Mouse (Mus musculus) midbrain, postnatal 0 days (tissue): ENCODE data around the gene Naif1. TPM values are rescaled to one million over a fixed set of nuclear protein-coding genes. Genes with fewer than 3 reads are reported as not detected.

Experiments used
- ATAC-seq: fragments of 200-750 bp; cut with Nextera tagmentation; 2 replicates; pipeline ENCODE4 v1.8.0; 2017; ENCODE audit warnings: moderate number of reproducible peaks, mild to moderate bottlenecking, moderate TSS enrichment, moderate library complexity; ENCODE audit not compliant: low FRiP score
- DNase-seq: peaks from one replicate; pipeline ENCODE4 v3.0.0-alpha.2; 2015; ENCODE audit warnings: low spot score
- H3K27ac ChIP-seq: fragments of 300-500 bp; sonication (generic); 2 replicates; pipeline ENCODE4 v1.5.1; 2014; ENCODE audit warnings: low read depth, mild to moderate bottlenecking, low read length, mixed read lengths
- H3K27me3 ChIP-seq: fragments of 300-500 bp; sonication (generic); 2 replicates; pipeline ENCODE4 v1.6.1; 2014; ENCODE audit warnings: low read length, control low read depth, mixed read lengths; ENCODE audit not compliant: insufficient read depth
- H3K36me3 ChIP-seq: fragments of 300-500 bp; sonication (generic); 2 replicates; pipeline ENCODE4 v1.6.1; 2014; ENCODE audit warnings: low read length, control low read depth, mixed read lengths; ENCODE audit not compliant: insufficient read depth
- H3K4me1 ChIP-seq: fragments of 300-500 bp; sonication (generic); 2 replicates; pipeline ENCODE4 v1.6.1; 2014; ENCODE audit warnings: mild to moderate bottlenecking, control low read depth, antibody characterized with exemption, low read length, mixed read lengths; ENCODE audit not compliant: insufficient read depth
- H3K4me2 ChIP-seq: fragments of 300-500 bp; sonication (generic); 2 replicates; pipeline ENCODE4 v1.6.1; 2014; ENCODE audit warnings: low read depth, mild to moderate bottlenecking, low read length, mixed read lengths; ENCODE audit not compliant: poor library complexity, severe bottlenecking
- H3K4me3 ChIP-seq: fragments of 300-500 bp; sonication (generic); 2 replicates; pipeline ENCODE4 v1.5.1; 2014; ENCODE audit warnings: low read depth, mild to moderate bottlenecking, low read length, moderate library complexity
- H3K9ac ChIP-seq: fragments of 300-500 bp; sonication (generic); replicated peaks from 2 replicates; pipeline ENCODE4 v1.6.1; 2014; ENCODE audit warnings: mild to moderate bottlenecking, low read length, moderate library complexity, mixed read lengths; ENCODE audit not compliant: poor library complexity, severe bottlenecking
- H3K9me3 ChIP-seq: fragments of 300-500 bp; sonication (generic); 2 replicates; pipeline ENCODE4 v1.6.1; 2016; ENCODE audit warnings: low read length, control low read depth
- CTCF ChIP-seq: IDR thresholded peaks from 2 replicates; pipeline ENCODE4 v1.5.1; 2016; ENCODE audit warnings: antibody characterized with exemption, mild to moderate bottlenecking
- WGBS: fragments of 180-500 bp; shearing (Covaris S2); extraction: QIAGEN DNeasy Blood & Tissue Kit; methylation state at CpG from one replicate; pipeline ENCODE4 v1.1.7; 2014; 5-methylcytosine and 5-hydroxymethylcytosine counted together
- polyA plus RNA-seq: library from polyadenylated mRNA; unstranded; fragments of >200 nt; fragmentation: Nextera tagmentation; extraction: Ambion mirVana; gene quantifications from 2 replicates; pipeline ENCODE4 v1.2.1, GENCODE M21; 2015
- total RNA-seq: library from RNA; depleted of rRNA; stranded (reverse); fragments of >200 nt; gene quantifications from 2 replicates; pipeline ENCODE4 v1.2.3, GENCODE M21; 2014; rRNA removed

Gene Naif1
- total and polyA plus RNA-seq, 2 experiments from 2014 or later: 3.0 to 3.2 TPM

DNA sequence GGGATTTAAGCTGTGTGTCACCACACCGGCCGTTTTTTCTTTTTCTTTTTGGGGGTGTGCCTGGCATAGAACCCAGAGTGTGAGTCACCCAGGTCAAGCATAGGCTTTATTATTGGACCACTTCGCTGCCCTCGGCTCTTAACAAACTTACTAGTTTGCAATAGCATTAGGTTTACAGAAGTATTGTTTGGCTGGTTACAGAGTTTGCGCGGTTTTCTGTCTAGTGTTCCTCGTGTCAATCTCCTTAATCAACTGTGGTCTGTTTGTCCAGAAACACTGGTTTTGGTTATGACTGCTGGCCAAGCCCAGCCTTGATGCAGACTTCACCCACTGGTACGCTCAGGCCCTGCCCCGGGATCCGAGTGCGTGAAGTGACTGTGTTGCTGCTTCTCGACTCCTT lies 52.6 kb downstream of the Naif1 start:
- no peak overlapping the region for H3K4me2 ChIP-seq
- no peak for DNase-seq
- H3K4me3 ChIP-seq: no peak overlapping the region
- ATAC-seq: no peak
- no peaks in the 10 kb centered on the region for H3K27me3 ChIP-seq
- TF ChIP-seq CTCF: no peak
- no peak overlapping the region for H3K27ac ChIP-seq
- no peaks in the 10 kb centered on the region for H3K9me3 ChIP-seq
- WGBS: 89% methylated on average over 12 of the region's 12 CpGs
- H3K4me1 ChIP-seq: no peaks in the 10 kb centered on the region
- no peak overlapping the region for H3K9ac ChIP-seq
- no peaks in the 10 kb centered on the region for H3K36me3 ChIP-seq

DNA sequence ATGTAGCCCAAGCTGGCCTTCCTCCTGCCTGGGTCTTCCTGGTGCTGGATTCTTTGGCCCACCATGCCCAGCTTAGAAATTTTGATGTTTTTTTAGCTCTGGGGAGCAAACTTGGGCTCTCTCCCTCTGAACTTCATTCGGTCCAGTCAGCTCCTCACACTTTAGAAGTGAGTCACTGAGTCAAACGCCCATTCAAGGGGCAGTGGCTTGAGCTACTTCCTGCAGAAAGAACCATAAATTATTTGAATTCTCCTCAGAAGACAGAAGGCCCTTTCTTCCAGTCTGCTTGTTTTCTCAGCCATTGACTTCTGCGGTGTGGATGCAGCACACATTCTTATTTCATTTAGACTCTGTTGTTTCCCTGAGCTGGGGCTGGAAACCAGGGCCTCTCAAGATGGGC lies 53.3 kb downstream of the Naif1 start:
- ATAC-seq: no peak

GRCm38 (mm10) chr2:32505536-32505935 lies 55.3 kb downstream of the Naif1 start:
- no peaks in the 10 kb centered on the region for H3K4me1 ChIP-seq
- H3K4me3 ChIP-seq: no peak overlapping the region
- no peak overlapping the region for H3K4me2 ChIP-seq
- ATAC-seq: no peak
- no peaks in the 10 kb centered on the region for H3K27me3 ChIP-seq
- no peak overlapping the region for H3K27ac ChIP-seq
- 98% methylated on average over 2 of the region's 2 CpGs for WGBS
- no peaks in the 10 kb centered on the region for H3K9me3 ChIP-seq
- no peak for TF ChIP-seq CTCF
- no peak for DNase-seq
- no peaks in the 10 kb centered on the region for H3K36me3 ChIP-seq
- no peak overlapping the region for H3K9ac ChIP-seq

More for the DNA sequence above, 53.3 kb downstream of the Naif1 start:
- DNase-seq: no peak
- no peaks in the 10 kb centered on the region for H3K4me1 ChIP-seq
- H3K9me3 ChIP-seq: no peaks in the 10 kb centered on the region
- TF ChIP-seq CTCF: no peak
- no peaks in the 10 kb centered on the region for H3K36me3 ChIP-seq
- H3K27ac ChIP-seq: no peak overlapping the region
- no peak overlapping the region for H3K4me3 ChIP-seq
- no peak overlapping the region for H3K9ac ChIP-seq
- WGBS: 80% methylated on average over 3 of the region's 3 CpGs
- H3K27me3 ChIP-seq: no peaks in the 10 kb centered on the region
- H3K4me2 ChIP-seq: no peak overlapping the region

Other genes starting within 250 kb of the Naif1 start
- 48.6 and 48.9 TPM in 2 replicates for gene Pomt1, start 213.9 kb upstream of the Naif1 start, total RNA-seq
- 21.5 and 23.5 TPM in 2 replicates for gene Pomt1, start 213.9 kb upstream of the Naif1 start, polyA plus RNA-seq
- gene Uck1, start 190.3 kb upstream of the Naif1 start, total RNA-seq: 138 and 142 TPM in 2 replicates
- gene Uck1, start 190.3 kb upstream of the Naif1 start, polyA plus RNA-seq: 110 and 121 TPM in 2 replicates
- 57.4 and 68.8 TPM in 2 replicates for gene Golga2, start 163.1 kb upstream of the Naif1 start, total RNA-seq
- 27.7 and 30.1 TPM in 2 replicates for gene Golga2, start 163.1 kb upstream of the Naif1 start, polyA plus RNA-seq
- gene Swi5, start 162.4 kb upstream of the Naif1 start, total RNA-seq: 292 and 375 TPM in 2 replicates
- gene Swi5, start 162.4 kb upstream of the Naif1 start, polyA plus RNA-seq: 463 and 486 TPM in 2 replicates
- gene Ciz1, start 98.1 kb upstream of the Naif1 start, total RNA-seq: 63.7 and 81.8 TPM in 2 replicates
- gene Ciz1, start 98.1 kb upstream of the Naif1 start, polyA plus RNA-seq: 47.3 and 48.8 TPM in 2 replicates
- 170 and 186 TPM in 2 replicates for gene Dnm1, start 97.1 kb upstream of the Naif1 start, total RNA-seq
- gene Dnm1, start 97.1 kb upstream of the Naif1 start, polyA plus RNA-seq: 105 and 107 TPM in 2 replicates
- gene 1110008P14Rik, start 68.5 kb upstream of the Naif1 start, total RNA-seq: 336 and 450 TPM in 2 replicates
- gene 1110008P14Rik, start 68.5 kb upstream of the Naif1 start, polyA plus RNA-seq: 198 and 224 TPM in 2 replicates
- gene Lcn2, start 62.2 kb upstream of the Naif1 start, total RNA-seq: 0.57 TPM in 1 of 2 replicates, not detected in the other
- gene Lcn2, start 62.2 kb upstream of the Naif1 start, polyA plus RNA-seq: 0.35 and 0.44 TPM in 2 replicates
- gene Ptges2, start 54.6 kb upstream of the Naif1 start, total RNA-seq: 33.3 and 41.1 TPM in 2 replicates
- 56.2 and 62.3 TPM in 2 replicates for gene Ptges2, start 54.6 kb upstream of the Naif1 start, polyA plus RNA-seq
- gene Slc25a25, start 988 bp downstream of the Naif1 start, total RNA-seq: 60.6 and 69.2 TPM in 2 replicates
- 52.0 and 53.4 TPM in 2 replicates for gene Slc25a25, start 988 bp downstream of the Naif1 start, polyA plus RNA-seq
- 21.5 and 24.4 TPM in 2 replicates for gene Fam102a, start 84.9 kb downstream of the Naif1 start, total RNA-seq
- gene Fam102a, start 84.9 kb downstream of the Naif1 start, polyA plus RNA-seq: 6.8 and 7.2 TPM in 2 replicates
- 70.0 and 73.3 TPM in 2 replicates for gene Dpm2, start 120.4 kb downstream of the Naif1 start, total RNA-seq
- gene Dpm2, start 120.4 kb downstream of the Naif1 start, polyA plus RNA-seq: 135 and 143 TPM in 2 replicates
- gene Pip5kl1, start 124.3 kb downstream of the Naif1 start, total RNA-seq: 19.3 and 20.0 TPM in 2 replicates
- gene Pip5kl1, start 124.3 kb downstream of the Naif1 start, polyA plus RNA-seq: 16.5 and 26.5 TPM in 2 replicates
- 0.16 and 0.33 TPM in 2 replicates for gene 9430097D07Rik, start 125.2 kb downstream of the Naif1 start, total RNA-seq
- gene 9430097D07Rik, start 125.2 kb downstream of the Naif1 start, polyA plus RNA-seq: 0.69 and 0.82 TPM in 2 replicates
- gene St6galnac4, start 136.6 kb downstream of the Naif1 start, total RNA-seq: 50.9 and 51.1 TPM in 2 replicates
- 38.0 and 38.6 TPM in 2 replicates for gene St6galnac4, start 136.6 kb downstream of the Naif1 start, polyA plus RNA-seq
- 113 and 166 TPM in 2 replicates for gene St6galnac6, start 149.3 kb downstream of the Naif1 start, total RNA-seq
- gene St6galnac6, start 149.3 kb downstream of the Naif1 start, polyA plus RNA-seq: 42.1 and 45.2 TPM in 2 replicates
- 99.6 and 107 TPM in 2 replicates for gene Ak1, start 171.3 kb downstream of the Naif1 start, total RNA-seq
- 114 and 133 TPM in 2 replicates for gene Ak1, start 171.3 kb downstream of the Naif1 start, polyA plus RNA-seq
- gene Eng, start 196.1 kb downstream of the Naif1 start, total RNA-seq: 16.7 and 20.0 TPM in 2 replicates
- gene Eng, start 196.1 kb downstream of the Naif1 start, polyA plus RNA-seq: 20.3 and 21.3 TPM in 2 replicates